Mouse (Mus musculus): ENCODE measurements around the gene Atn1. TPM values are rescaled to one million over a fixed set of nuclear protein-coding genes. Genes with fewer than 3 reads are reported as not detected.
A peak's percentile ranks its signal among the peaks of the same experiment; 100 is the strongest.

Gene Atn1
- polyA plus RNA-seq, 1 experiment, result 63.3 TPM

GRCm38 (mm10) chr6:124702784-124703103 is 53.6 kb downstream of the Atn1 start:
- H3K4me1 ChIP-seq (ENCODE audit: control insufficient read depth, insufficient read depth, low read length), result peaks cover 4% of the 10 kb centered on the region
- H3K4me3 ChIP-seq (ENCODE audit: insufficient read depth, low read length), result no peak overlapping the region
- TF ChIP-seq CTCF (IDR thresholded peaks at IDR 0.05; ENCODE audit: extremely low read depth, insufficient read depth, low read length) (peak; percentile 77), POLR2A (IDR thresholded peaks at IDR 0.05; ENCODE audit: extremely low read depth, insufficient read depth, low read length) (no peak)
- H3K27ac ChIP-seq (ENCODE audit: insufficient read depth, low read length), result no peak overlapping the region

GRCm38 (mm10) chr6:124702102-124702783 is 54.1 kb downstream of the Atn1 start:
- H3K27ac ChIP-seq (ENCODE audit: insufficient read depth, low read length), result no peak overlapping the region
- H3K4me3 ChIP-seq (ENCODE audit: insufficient read depth, low read length), result no peak overlapping the region
- peaks cover 4% of the 10 kb centered on the region for H3K4me1 ChIP-seq (ENCODE audit: control insufficient read depth, insufficient read depth, low read length)
- TF ChIP-seq POLR2A (IDR thresholded peaks at IDR 0.05; ENCODE audit: extremely low read depth, insufficient read depth, low read length) (no peak), CTCF (IDR thresholded peaks at IDR 0.05; ENCODE audit: extremely low read depth, insufficient read depth, low read length) (0 out of 2 replicates have a peak, but pooled peaks have one; percentile 4)

- peaks cover 3% of the 10 kb centered on the region for H3K4me1 ChIP-seq (ENCODE audit: control insufficient read depth, insufficient read depth, low read length)
- H3K4me3 ChIP-seq (ENCODE audit: insufficient read depth, low read length), result no peak overlapping the region
- H3K27ac ChIP-seq (ENCODE audit: insufficient read depth, low read length), result no peak overlapping the region
- TF ChIP-seq CTCF (IDR thresholded peaks at IDR 0.05; ENCODE audit: extremely low read depth, insufficient read depth, low read length) (no peak), POLR2A (IDR thresholded peaks at IDR 0.05; ENCODE audit: extremely low read depth, insufficient read depth, low read length) (no peak)
These were observed 55.0 kb downstream of the Atn1 start for GRCm38 (mm10) chr6:124701338-124701737.

- peaks cover 2% of the 10 kb centered on the region for H3K4me1 ChIP-seq (ENCODE audit: control insufficient read depth, insufficient read depth, low read length)
- H3K4me3 ChIP-seq (ENCODE audit: insufficient read depth, low read length), result no peak overlapping the region
- TF ChIP-seq CTCF (IDR thresholded peaks at IDR 0.05; ENCODE audit: extremely low read depth, insufficient read depth, low read length) (no peak), POLR2A (IDR thresholded peaks at IDR 0.05; ENCODE audit: extremely low read depth, insufficient read depth, low read length) (no peak)
- peak overlapping the region; percentile 2; the same call in 1 of the 2 replicates for H3K27ac ChIP-seq (ENCODE audit: insufficient read depth, low read length)
These were observed 56.2 kb downstream of the Atn1 start for GRCm38 (mm10) chr6:124699962-124700610.

- no peak for TF ChIP-seq POLR2A (IDR thresholded peaks at IDR 0.05; ENCODE audit: extremely low read depth, insufficient read depth, low read length)
- TF ChIP-seq CTCF (IDR thresholded peaks at IDR 0.05; ENCODE audit: extremely low read depth, insufficient read depth, low read length), result no peak
These were observed 57.0 kb downstream of the Atn1 start for GRCm38 (mm10) chr6:124699366-124699765.

GRCm38 (mm10) chr6:124698751-124699150 is 57.6 kb downstream of the Atn1 start:
- H3K4me3 ChIP-seq (ENCODE audit: insufficient read depth, low read length), result no peak overlapping the region
- TF ChIP-seq CTCF (IDR thresholded peaks at IDR 0.05; ENCODE audit: extremely low read depth, insufficient read depth, low read length) (no peak), POLR2A (IDR thresholded peaks at IDR 0.05; ENCODE audit: extremely low read depth, insufficient read depth, low read length) (no peak)
- H3K4me1 ChIP-seq (ENCODE audit: control insufficient read depth, insufficient read depth, low read length), result peaks cover 6% of the 10 kb centered on the region
- H3K27ac ChIP-seq (ENCODE audit: insufficient read depth, low read length), result no peak overlapping the region

More at GRCm38 (mm10) chr6:124699366-124699765, 57.0 kb downstream of the Atn1 start:
- Histone ChIP-seq H3K4me3 (ENCODE audit: insufficient read depth, low read length) (no peak overlapping the region), H3K4me1 (ENCODE audit: control insufficient read depth, insufficient read depth, low read length) (peaks cover 3% of the 10 kb centered on the region), H3K27ac (ENCODE audit: insufficient read depth, low read length) (no peak overlapping the region)

- TF ChIP-seq CTCF (IDR thresholded peaks at IDR 0.05; ENCODE audit: extremely low read depth, insufficient read depth, low read length), result no peak
- TF ChIP-seq POLR2A (IDR thresholded peaks at IDR 0.05; ENCODE audit: extremely low read depth, insufficient read depth, low read length), result no peak
- H3K27ac ChIP-seq (ENCODE audit: insufficient read depth, low read length), result no peak overlapping the region
- H3K4me3 ChIP-seq (ENCODE audit: insufficient read depth, low read length), result no peak overlapping the region
- peaks cover 10% of the 10 kb centered on the region for H3K4me1 ChIP-seq (ENCODE audit: control insufficient read depth, insufficient read depth, low read length)
These were observed 59.7 kb downstream of the Atn1 start for GRCm38 (mm10) chr6:124696441-124697150.

- TF ChIP-seq CTCF (IDR thresholded peaks at IDR 0.05; ENCODE audit: extremely low read depth, insufficient read depth, low read length), result no peak
- TF ChIP-seq POLR2A (IDR thresholded peaks at IDR 0.05; ENCODE audit: extremely low read depth, insufficient read depth, low read length), result no peak
- H3K27ac ChIP-seq (ENCODE audit: insufficient read depth, low read length), result peak overlapping the region; percentile 45; the same call in 1 of the 2 replicates
These were observed 62.0 kb downstream of the Atn1 start for GRCm38 (mm10) chr6:124694166-124694955.

More at GRCm38 (mm10) chr6:124694166-124694955, 62.0 kb downstream of the Atn1 start:
- H3K4me3 ChIP-seq (ENCODE audit: insufficient read depth, low read length), result no peak overlapping the region
- peaks cover 8% of the 10 kb centered on the region for H3K4me1 ChIP-seq (ENCODE audit: control insufficient read depth, insufficient read depth, low read length)
